Mouse (Mus musculus): ENCODE results near the gene Ranbp9. TPM values are rescaled to one million over a fixed set of nuclear protein-coding genes. Genes with fewer than 3 reads are reported as not detected.

Ranbp9 gene
- polyA plus RNA-seq, 1 experiment, result 13.7 TPM

GRCm38 (mm10) chr13:43497769-43498168 is 16.7 kb upstream of the Ranbp9 start:
- 97% methylated on average over 3 of the region's 3 CpGs for WGBS

GRCm38 (mm10) chr13:43496660-43497059 is 15.6 kb upstream of the Ranbp9 start:
- H3K4me1 ChIP-seq (ENCODE audit: control insufficient read depth, insufficient read depth, insufficient read length, low read length), result no peaks in the 10 kb centered on the region
- WGBS, result 26% methylated on average over 2 of the region's 2 CpGs
- no peaks in the 10 kb centered on the region for H3K27me3 ChIP-seq (ENCODE audit: control insufficient read depth, insufficient read depth, low read length)
- H3K36me3 ChIP-seq (ENCODE audit: control insufficient read depth, insufficient read depth, low read length), result no peaks in the 10 kb centered on the region
- TF ChIP-seq POLR2A (IDR thresholded peaks at IDR 0.05; ENCODE audit: low read depth, low read length) (no peak), CTCF (IDR thresholded peaks at IDR 0.05; ENCODE audit: extremely low read depth, insufficient read length, insufficient replicate concordance, low read depth, low read length) (no peak)
- H3K27ac ChIP-seq (ENCODE audit: insufficient read depth, low read depth, low read length), result no peak overlapping the region
- no peak overlapping the region for H3K4me3 ChIP-seq (ENCODE audit: low read depth, low read length)

More at GRCm38 (mm10) chr13:43497769-43498168, 16.7 kb upstream of the Ranbp9 start:
- Histone ChIP-seq H3K27me3 (ENCODE audit: control insufficient read depth, insufficient read depth, low read length) (no peaks in the 10 kb centered on the region), H3K36me3 (ENCODE audit: control insufficient read depth, insufficient read depth, low read length) (no peaks in the 10 kb centered on the region), H3K4me3 (ENCODE audit: low read depth, low read length) (no peak overlapping the region), H3K4me1 (ENCODE audit: control insufficient read depth, insufficient read depth, insufficient read length, low read length) (no peaks in the 10 kb centered on the region; the same call in 1 of the 2 replicates), H3K27ac (ENCODE audit: insufficient read depth, low read depth, low read length) (no peak overlapping the region)
- TF ChIP-seq CTCF (IDR thresholded peaks at IDR 0.05; ENCODE audit: extremely low read depth, insufficient read length, insufficient replicate concordance, low read depth, low read length), result peak; percentile 22; the same call in 1 of the 2 replicates
- TF ChIP-seq POLR2A (IDR thresholded peaks at IDR 0.05; ENCODE audit: low read depth, low read length), result no peak

- WGBS, result 88% methylated on average over 7 of the region's 7 CpGs
Measured at GRCm38 (mm10) chr13:43495645-43496044, 14.6 kb upstream of the Ranbp9 start.

GRCm38 (mm10) chr13:43493725-43494124 is 12.6 kb upstream of the Ranbp9 start:
- H3K27ac ChIP-seq (ENCODE audit: insufficient read depth, low read depth, low read length), result no peak overlapping the region
- H3K36me3 ChIP-seq (ENCODE audit: control insufficient read depth, insufficient read depth, low read length), result no peaks in the 10 kb centered on the region
- H3K4me1 ChIP-seq (ENCODE audit: control insufficient read depth, insufficient read depth, insufficient read length, low read length), result no peaks in the 10 kb centered on the region
- TF ChIP-seq POLR2A (IDR thresholded peaks at IDR 0.05; ENCODE audit: low read depth, low read length) (no peak), CTCF (IDR thresholded peaks at IDR 0.05; ENCODE audit: extremely low read depth, insufficient read length, insufficient replicate concordance, low read depth, low read length) (no peak)
- no peaks in the 10 kb centered on the region for H3K27me3 ChIP-seq (ENCODE audit: control insufficient read depth, insufficient read depth, low read length)
- H3K4me3 ChIP-seq (ENCODE audit: low read depth, low read length), result no peak overlapping the region
- 87% methylated on average over 7 of the region's 7 CpGs for WGBS

More at GRCm38 (mm10) chr13:43495645-43496044, 14.6 kb upstream of the Ranbp9 start:
- Histone ChIP-seq H3K36me3 (ENCODE audit: control insufficient read depth, insufficient read depth, low read length) (no peaks in the 10 kb centered on the region), H3K4me1 (ENCODE audit: control insufficient read depth, insufficient read depth, insufficient read length, low read length) (no peaks in the 10 kb centered on the region), H3K4me3 (ENCODE audit: low read depth, low read length) (no peak overlapping the region), H3K27ac (ENCODE audit: insufficient read depth, low read depth, low read length) (no peak overlapping the region), H3K27me3 (ENCODE audit: control insufficient read depth, insufficient read depth, low read length) (no peaks in the 10 kb centered on the region)
- no peak for TF ChIP-seq CTCF (IDR thresholded peaks at IDR 0.05; ENCODE audit: extremely low read depth, insufficient read length, insufficient replicate concordance, low read depth, low read length)

- TF ChIP-seq POLR2A (IDR thresholded peaks at IDR 0.05; ENCODE audit: low read depth, low read length), result no peak
- no peak for TF ChIP-seq CTCF (IDR thresholded peaks at IDR 0.05; ENCODE audit: extremely low read depth, insufficient read length, insufficient replicate concordance, low read depth, low read length)
- Histone ChIP-seq H3K27ac (ENCODE audit: insufficient read depth, low read depth, low read length) (no peak overlapping the region), H3K4me3 (ENCODE audit: low read depth, low read length) (no peak overlapping the region), H3K36me3 (ENCODE audit: control insufficient read depth, insufficient read depth, low read length) (no peaks in the 10 kb centered on the region), H3K27me3 (ENCODE audit: control insufficient read depth, insufficient read depth, low read length) (no peaks in the 10 kb centered on the region), H3K4me1 (ENCODE audit: control insufficient read depth, insufficient read depth, insufficient read length, low read length) (no peaks in the 10 kb centered on the region)
- 60% methylated on average over 11 of the region's 11 CpGs for WGBS
Measured at GRCm38 (mm10) chr13:43493058-43493481, 12.0 kb upstream of the Ranbp9 start.

- H3K4me1 ChIP-seq (ENCODE audit: control insufficient read depth, insufficient read depth, insufficient read length, low read length), result peaks cover 3% of the 10 kb centered on the region; the same call in 1 of the 2 replicates
- no peak overlapping the region for H3K4me3 ChIP-seq (ENCODE audit: low read depth, low read length)
- TF ChIP-seq CTCF (IDR thresholded peaks at IDR 0.05; ENCODE audit: extremely low read depth, insufficient read length, insufficient replicate concordance, low read depth, low read length) (no peak), POLR2A (IDR thresholded peaks at IDR 0.05; ENCODE audit: low read depth, low read length) (no peak)
- H3K36me3 ChIP-seq (ENCODE audit: control insufficient read depth, insufficient read depth, low read length), result no peaks in the 10 kb centered on the region
- H3K27ac ChIP-seq (ENCODE audit: insufficient read depth, low read depth, low read length), result no peak overlapping the region
- 76% methylated on average over 12 of the region's 12 CpGs for WGBS
- no peaks in the 10 kb centered on the region for H3K27me3 ChIP-seq (ENCODE audit: control insufficient read depth, insufficient read depth, low read length)
Measured at GRCm38 (mm10) chr13:43486501-43487213, 5.6 kb upstream of the Ranbp9 start.

GRCm38 (mm10) chr13:43485278-43485976 is 4.3 kb upstream of the Ranbp9 start:
- 90% methylated on average over 5 of the region's 5 CpGs for WGBS
- H3K4me1 ChIP-seq (ENCODE audit: control insufficient read depth, insufficient read depth, insufficient read length, low read length), result peaks cover 3% of the 10 kb centered on the region; the same call in 1 of the 2 replicates
- H3K4me3 ChIP-seq (ENCODE audit: low read depth, low read length), result no peak overlapping the region
- H3K36me3 ChIP-seq (ENCODE audit: control insufficient read depth, insufficient read depth, low read length), result no peaks in the 10 kb centered on the region
- H3K27me3 ChIP-seq (ENCODE audit: control insufficient read depth, insufficient read depth, low read length), result no peaks in the 10 kb centered on the region
- TF ChIP-seq CTCF (IDR thresholded peaks at IDR 0.05; ENCODE audit: extremely low read depth, insufficient read length, insufficient replicate concordance, low read depth, low read length), result no peak
- H3K27ac ChIP-seq (ENCODE audit: insufficient read depth, low read depth, low read length), result no peak overlapping the region

Data from small intestine, adult 2 months (tissue).